Mouse (Mus musculus): Measurements from ENCODE around the gene Coro6. TPM values are rescaled to one million over a fixed set of nuclear protein-coding genes. Genes with fewer than 3 reads are reported as not detected.

The Coro6 gene
- polyA plus RNA-seq, 1 experiment = 1.7 TPM

DNA sequence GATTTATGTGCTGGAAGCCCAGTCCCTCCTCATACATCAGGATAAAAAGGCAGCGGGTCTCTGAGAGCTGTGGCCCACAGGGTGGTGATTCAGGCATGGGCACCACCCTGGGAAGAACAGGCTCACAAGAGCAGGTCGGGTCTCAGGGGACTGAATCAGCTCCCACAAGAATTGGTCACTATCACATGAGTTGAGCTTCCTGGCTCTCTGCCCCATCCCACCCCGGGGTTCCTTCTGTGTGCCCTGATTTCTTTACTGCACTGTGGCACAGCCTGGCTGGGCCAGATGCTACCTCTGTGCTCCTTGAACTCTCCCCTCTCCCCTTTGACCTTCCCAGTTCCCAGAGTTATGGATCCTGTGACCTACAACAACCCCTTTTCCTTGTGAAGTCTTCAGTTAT lies 20.8 kb downstream of the Coro6 start:
- Histone ChIP-seq H3K27ac (replicated peaks; ENCODE audit: low read depth, low read length) (no peak overlapping the region), H3K4me1 (ENCODE audit: control insufficient read depth, insufficient read depth, insufficient read length, low read length) (no peaks in the 10 kb centered on the region; the same call in 1 of the 2 replicates), H3K4me3 (ENCODE audit: insufficient read depth, low read depth, low read length) (no peak overlapping the region)

- no peaks in the 10 kb centered on the region; the same call in 1 of the 2 replicates for H3K4me1 ChIP-seq (ENCODE audit: control insufficient read depth, insufficient read depth, insufficient read length, low read length)
- no peak overlapping the region for H3K4me3 ChIP-seq (ENCODE audit: insufficient read depth, low read depth, low read length)
- H3K27ac ChIP-seq (replicated peaks; ENCODE audit: low read depth, low read length) = no peak overlapping the region
Measured at GRCm38 (mm10) chr11:77483510-77484255, 21.5 kb downstream of the Coro6 start.

DNA sequence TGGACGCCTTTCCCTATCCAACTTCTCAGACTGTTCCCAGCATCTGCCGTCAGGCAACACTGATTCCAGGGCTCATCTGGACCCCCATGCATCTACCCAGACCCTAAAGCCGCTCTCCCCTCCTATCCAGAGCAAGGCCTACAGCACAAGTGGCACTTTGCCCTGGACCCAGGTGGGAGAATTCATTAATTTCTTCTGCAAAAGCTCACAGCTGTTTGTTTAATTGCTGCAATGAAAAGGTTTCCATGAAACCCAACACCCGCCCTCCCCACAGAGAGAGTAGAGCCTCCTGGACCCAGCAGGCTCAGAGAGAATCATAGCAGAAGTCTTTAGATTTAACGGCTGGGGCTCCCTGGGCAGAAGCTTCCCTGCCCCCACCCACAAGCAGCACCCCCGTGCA lies 23.0 kb downstream of the Coro6 start:
- H3K4me3 ChIP-seq (ENCODE audit: insufficient read depth, low read depth, low read length) = no peak overlapping the region
- H3K27ac ChIP-seq (replicated peaks; ENCODE audit: low read depth, low read length) = no peak overlapping the region
- H3K4me1 ChIP-seq (ENCODE audit: control insufficient read depth, insufficient read depth, insufficient read length, low read length) = no peaks in the 10 kb centered on the region; the same call in 1 of the 2 replicates

DNA sequence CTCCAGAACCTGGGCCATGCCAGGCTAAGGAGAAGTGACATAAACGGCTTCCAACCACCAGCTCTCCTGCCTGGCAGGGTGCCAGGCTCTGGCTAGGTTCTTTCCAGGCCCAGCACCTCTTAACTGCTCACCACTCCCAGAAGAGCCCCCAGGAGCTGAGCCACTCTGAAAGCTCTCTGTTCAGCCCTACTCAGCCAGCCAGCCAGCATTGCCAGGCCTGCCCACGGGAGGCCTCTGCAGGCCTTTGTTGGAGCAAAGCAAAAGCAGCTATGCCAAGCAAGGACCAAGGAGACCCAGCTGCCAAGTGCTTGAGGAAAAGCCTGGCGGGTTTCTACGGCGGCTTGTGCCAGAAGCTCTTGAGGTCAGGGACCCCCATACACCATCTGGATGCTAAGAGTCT lies 24.6 kb downstream of the Coro6 start:
- Histone ChIP-seq H3K4me3 (ENCODE audit: insufficient read depth, low read depth, low read length) (no peak overlapping the region), H3K4me1 (ENCODE audit: control insufficient read depth, insufficient read depth, insufficient read length, low read length) (peaks cover 9% of the 10 kb centered on the region), H3K27ac (replicated peaks; ENCODE audit: low read depth, low read length) (no peak overlapping the region)

DNA sequence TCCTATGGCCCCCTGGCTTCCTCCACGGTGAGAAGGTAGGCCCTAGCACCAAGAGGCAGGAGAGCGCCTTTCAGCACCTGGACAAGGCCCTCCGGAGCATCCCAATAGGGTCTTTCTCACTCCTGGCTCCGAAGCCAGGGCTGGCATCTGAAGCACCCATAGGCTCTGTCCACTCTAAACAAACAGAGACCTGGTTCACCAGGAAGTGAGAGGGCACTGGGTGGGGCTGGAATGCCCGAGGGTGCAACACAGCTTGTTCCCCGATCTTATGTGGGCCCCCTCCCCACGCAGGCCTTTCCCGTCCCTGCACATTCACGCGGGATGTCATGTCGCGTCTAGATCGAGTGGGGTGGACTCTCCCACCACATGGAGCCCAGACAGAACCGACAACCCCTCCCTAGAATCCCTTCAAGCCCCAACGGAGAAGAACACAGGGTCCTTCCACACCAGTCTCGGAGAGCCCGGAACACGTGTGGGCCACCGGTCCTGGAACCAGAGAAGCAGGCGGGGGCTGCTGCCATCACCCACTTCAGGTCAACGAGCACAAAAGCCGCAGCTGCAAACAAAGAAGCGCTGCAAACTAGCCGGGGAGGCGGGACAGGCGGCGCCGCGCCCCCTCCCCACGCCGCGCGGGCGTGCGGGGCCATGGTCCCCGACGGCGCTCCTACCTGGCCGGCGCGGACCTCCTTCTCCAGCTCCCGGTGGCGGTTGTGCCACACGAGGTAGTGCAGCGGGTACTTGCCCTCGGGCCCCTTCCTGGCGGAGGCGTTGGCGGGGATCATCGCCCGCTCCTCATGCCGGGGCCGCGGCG lies 26.8 kb downstream of the Coro6 start:
- Histone ChIP-seq H3K4me1 (ENCODE audit: control insufficient read depth, insufficient read depth, insufficient read length, low read length) (peaks cover 12% of the 10 kb centered on the region), H3K27ac (replicated peaks; ENCODE audit: low read depth, low read length) (no peak overlapping the region), H3K4me3 (ENCODE audit: insufficient read depth, low read depth, low read length) (peak overlapping the region; percentile 73)

DNA sequence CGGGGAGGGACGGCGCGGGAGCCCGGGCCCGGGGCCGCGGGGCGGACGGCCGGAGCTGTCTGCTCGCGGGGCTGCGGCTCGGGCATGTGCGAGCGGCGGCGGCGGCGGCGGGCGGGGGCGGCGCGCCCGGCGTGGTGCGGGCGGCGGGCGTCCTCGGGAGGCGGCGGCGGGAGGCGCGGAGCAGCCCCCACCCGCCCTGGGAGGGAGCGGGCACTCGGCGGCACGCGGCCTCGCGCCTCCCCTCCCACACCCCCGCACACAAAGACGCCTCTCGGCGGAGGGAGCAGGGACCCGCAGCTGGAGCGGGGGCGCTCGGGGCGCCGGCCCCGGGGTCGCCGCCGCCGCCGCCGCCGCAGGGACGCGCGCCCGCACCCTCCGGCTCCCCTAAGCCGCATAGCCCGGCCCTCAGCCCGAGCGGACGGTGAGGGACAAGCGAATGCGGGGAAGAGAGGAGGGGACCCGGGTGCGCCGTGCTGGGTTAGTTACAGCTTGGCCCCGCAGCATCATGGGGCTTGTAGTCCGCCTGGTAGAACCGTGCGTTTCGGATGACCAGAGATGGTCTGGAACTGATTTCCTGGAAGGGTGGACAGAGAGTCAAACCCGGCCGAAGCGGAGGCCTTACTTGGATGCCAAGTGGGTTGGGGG lies 27.5 kb downstream of the Coro6 start, which contains the start of gene Ankrd13b:
Gene Ankrd13b (minus strand): TSS at position 88 of the 645 bp plus-strand sequence.
- Histone ChIP-seq H3K4me3 (ENCODE audit: insufficient read depth, low read depth, low read length) (peak within 1 kb of the TSS; percentile 73), H3K4me1 (ENCODE audit: control insufficient read depth, insufficient read depth, insufficient read length, low read length) (peaks cover 12% of the 10 kb centered on the region), H3K27ac (replicated peaks; ENCODE audit: low read depth, low read length) (no peak within 1 kb of the TSS)

DNA sequence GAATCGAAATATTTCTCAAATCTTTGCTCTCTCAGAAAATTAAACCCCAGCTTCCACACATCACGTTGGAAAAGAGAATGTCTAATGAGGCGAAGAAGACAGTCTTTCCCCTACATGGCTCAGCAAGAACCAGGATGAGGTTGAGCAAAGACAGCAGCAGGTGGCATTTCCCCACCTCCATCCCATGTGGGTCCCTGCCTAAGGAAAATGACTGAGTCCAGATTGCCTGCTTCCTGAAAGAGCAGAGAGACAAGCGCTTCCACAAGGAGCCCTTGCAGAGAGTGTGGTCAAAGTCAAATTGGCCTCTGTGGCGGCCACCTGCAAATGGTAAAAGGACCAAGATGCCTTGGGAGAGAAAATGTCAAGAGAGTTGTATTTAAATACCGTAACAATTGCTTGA lies 28.2 kb downstream of the Coro6 start:
- H3K27ac ChIP-seq (replicated peaks; ENCODE audit: low read depth, low read length) = no peak overlapping the region
- H3K4me3 ChIP-seq (ENCODE audit: insufficient read depth, low read depth, low read length) = 0 out of 2 replicates have a peak overlapping the region, but pooled peaks have one; percentile 73
- H3K4me1 ChIP-seq (ENCODE audit: control insufficient read depth, insufficient read depth, insufficient read length, low read length) = peaks cover 14% of the 10 kb centered on the region

DNA sequence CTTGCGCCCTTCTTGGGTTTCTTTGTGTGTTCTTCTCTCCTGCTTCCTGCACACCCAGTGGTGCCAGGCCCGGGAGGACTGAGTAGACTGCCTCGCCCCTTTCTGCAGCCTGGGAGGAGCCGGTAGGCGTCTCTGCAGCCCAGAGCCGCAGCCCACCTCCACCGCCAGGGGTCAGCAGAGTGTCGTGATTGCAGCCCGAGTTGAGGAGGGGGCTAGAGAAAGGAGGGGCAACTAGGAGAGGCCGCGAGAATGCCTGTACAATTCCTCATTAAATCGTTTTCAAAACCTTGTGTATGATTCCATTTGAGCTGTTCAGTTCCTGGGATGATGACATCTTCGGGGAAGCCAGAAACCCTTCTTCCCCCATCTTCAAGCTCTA lies 28.9 kb downstream of the Coro6 start:
- peaks cover 20% of the 10 kb centered on the region for H3K4me1 ChIP-seq (ENCODE audit: control insufficient read depth, insufficient read depth, insufficient read length, low read length)
- H3K27ac ChIP-seq (replicated peaks; ENCODE audit: low read depth, low read length) = peak overlapping the region; percentile 58
- H3K4me3 ChIP-seq (ENCODE audit: insufficient read depth, low read depth, low read length) = peak overlapping the region; percentile 45

DNA sequence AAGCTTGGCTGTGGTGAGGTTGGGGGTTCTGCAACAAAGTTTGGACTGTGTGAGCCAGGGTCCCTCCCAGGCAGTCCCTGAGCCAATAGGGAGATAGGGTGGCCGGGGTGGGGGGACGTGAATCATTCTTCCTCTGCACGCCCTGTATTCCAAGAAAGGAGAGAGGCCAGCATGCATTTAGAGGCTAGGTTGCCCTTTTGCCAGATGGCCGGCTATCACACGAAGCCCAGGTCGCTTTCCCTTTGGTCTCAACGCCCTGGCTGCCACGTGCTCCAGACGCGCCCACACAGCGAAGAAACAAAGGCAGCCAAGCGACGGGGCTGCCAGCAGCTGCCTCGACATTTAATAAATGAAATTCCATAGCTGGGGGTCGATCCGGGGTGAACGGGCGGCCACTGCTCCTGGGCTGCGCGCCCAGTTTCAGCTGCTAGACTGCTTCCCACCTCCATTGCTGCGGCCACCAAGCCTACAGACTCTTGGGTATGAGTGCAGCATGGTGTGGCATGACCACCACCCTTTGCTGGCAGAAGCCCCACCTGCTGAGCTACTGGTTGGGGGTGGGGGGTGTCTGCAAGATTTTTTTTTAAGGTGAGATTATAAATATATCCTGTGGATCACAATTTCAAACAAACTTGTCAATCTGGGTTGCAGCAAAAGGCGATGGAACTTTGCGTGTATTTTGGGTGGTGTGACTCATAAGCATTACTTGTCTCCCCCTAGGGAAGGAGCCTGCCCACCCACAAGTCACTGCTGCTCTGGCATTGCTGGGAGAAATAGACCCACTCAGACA lies 29.5 kb downstream of the Coro6 start:
- Histone ChIP-seq H3K4me3 (ENCODE audit: insufficient read depth, low read depth, low read length) (peak overlapping the region; percentile 45), H3K4me1 (ENCODE audit: control insufficient read depth, insufficient read depth, insufficient read length, low read length) (peaks cover 24% of the 10 kb centered on the region), H3K27ac (replicated peaks; ENCODE audit: low read depth, low read length) (peak overlapping the region; percentile 58)

- peak overlapping the region; percentile 97 for H3K4me3 ChIP-seq (ENCODE audit: insufficient read depth, low read depth, low read length)
- H3K27ac ChIP-seq (replicated peaks; ENCODE audit: low read depth, low read length) = peak overlapping the region; percentile 95; the same call in 1 of the 2 replicates
- peaks cover 28% of the 10 kb centered on the region for H3K4me1 ChIP-seq (ENCODE audit: control insufficient read depth, insufficient read depth, insufficient read length, low read length)
Measured at GRCm38 (mm10) chr11:77492311-77492871, 30.2 kb downstream of the Coro6 start.

DNA sequence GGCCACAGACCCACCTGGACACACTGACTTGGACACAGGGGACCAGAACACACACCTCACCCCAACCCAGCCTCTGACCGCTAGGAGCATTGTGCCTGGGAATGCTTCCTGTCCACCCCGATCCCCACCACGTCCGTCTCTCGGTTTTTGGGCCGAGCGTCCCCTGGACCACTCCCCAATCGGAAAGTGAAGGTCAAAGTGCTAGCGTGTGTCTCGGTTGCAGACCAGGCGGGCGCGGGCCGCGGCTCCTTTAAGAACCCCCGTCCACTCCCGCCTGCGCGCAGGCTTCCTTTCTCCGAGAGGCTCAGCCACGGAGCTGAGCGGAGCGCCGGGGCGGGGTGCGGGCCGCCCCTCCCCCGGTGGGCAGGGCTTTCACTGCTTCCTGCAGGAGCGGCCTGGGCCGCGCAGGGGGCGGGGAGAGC lies 30.7 kb downstream of the Coro6 start:
- H3K4me1 ChIP-seq (ENCODE audit: control insufficient read depth, insufficient read depth, insufficient read length, low read length) = peaks cover 31% of the 10 kb centered on the region
- peak overlapping the region; percentile 95 for H3K27ac ChIP-seq (replicated peaks; ENCODE audit: low read depth, low read length)
- peak overlapping the region; percentile 97 for H3K4me3 ChIP-seq (ENCODE audit: insufficient read depth, low read depth, low read length)

DNA sequence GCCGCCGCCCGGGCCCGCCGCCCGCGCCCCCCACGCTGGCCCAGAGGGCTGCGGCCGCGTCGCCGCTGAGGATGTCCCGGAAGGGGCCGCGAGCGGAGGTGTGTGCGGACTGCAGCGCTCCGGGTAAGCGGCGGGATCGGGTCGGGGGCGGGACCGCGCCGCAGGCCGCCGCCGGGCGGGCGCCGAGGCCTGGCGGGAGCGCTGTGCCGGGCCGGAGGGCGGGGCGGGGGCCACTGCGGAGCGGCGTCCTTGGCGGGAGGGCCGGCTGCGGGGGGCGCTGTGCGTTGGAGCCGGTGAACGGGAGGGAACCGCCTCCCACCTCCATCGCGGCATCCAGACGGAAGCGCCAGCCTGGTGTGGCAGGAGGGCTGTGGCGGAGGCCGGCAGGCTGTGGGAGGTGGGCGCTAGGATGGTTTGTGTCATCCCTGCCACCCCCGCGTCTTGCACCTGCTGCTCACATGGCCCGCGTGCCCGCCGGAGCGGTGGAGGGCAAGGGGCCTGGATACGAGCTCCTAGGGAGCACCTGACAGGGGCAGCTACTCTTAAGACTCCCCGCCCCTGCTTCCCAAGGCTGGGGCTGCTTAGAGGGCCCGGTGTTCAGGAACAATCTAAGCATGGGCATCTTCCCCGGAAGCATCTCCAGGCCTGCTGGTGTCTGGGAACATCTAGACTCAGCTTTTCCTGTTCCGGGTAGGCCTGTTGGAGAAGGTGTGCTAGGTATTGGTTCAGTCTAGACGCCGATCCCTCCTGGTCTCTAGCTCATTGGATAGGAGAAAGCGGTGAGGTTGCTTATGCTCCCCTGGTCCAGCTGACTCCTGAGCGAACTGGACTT lies 31.5 kb downstream of the Coro6 start, which contains the start of gene Git1:
Gene Git1 (plus strand): TSS at position 51 of the 832 bp plus-strand sequence.
- H3K4me3 ChIP-seq (ENCODE audit: insufficient read depth, low read depth, low read length) = peak within 1 kb of the TSS; percentile 97
- peak within 1 kb of the TSS; percentile 95 for H3K27ac ChIP-seq (replicated peaks; ENCODE audit: low read depth, low read length)
- peaks cover 39% of the 10 kb centered on the region for H3K4me1 ChIP-seq (ENCODE audit: control insufficient read depth, insufficient read depth, insufficient read length, low read length)

- H3K4me3 ChIP-seq (ENCODE audit: insufficient read depth, low read depth, low read length) = peak overlapping the region; percentile 94
- peak overlapping the region; percentile 87 for H3K27ac ChIP-seq (replicated peaks; ENCODE audit: low read depth, low read length)
- H3K4me1 ChIP-seq (ENCODE audit: control insufficient read depth, insufficient read depth, insufficient read length, low read length) = peaks cover 41% of the 10 kb centered on the region
Measured at GRCm38 (mm10) chr11:77494344-77494676, 32.1 kb downstream of the Coro6 start.

All from brown adipose tissue, adult 24 weeks (tissue).